Mouse (Mus musculus): ENCODE measurements around the gene Hmgb2. TPM values are rescaled to one million over a fixed set of nuclear protein-coding genes. Genes with fewer than 3 reads are reported as not detected.

The Hmgb2 gene
- polyA plus RNA-seq, 1 experiment from 2014 or later: 404 TPM

GRCm38 (mm10) chr8:57563726-57564125 lies 52.0 kb downstream of the Hmgb2 start:
- ATAC-seq (ENCODE audit: low read depth): no peak
- WGBS (ENCODE audit: insufficient replicate concordance): 83% methylated on average over 15 of the region's 15 CpGs

GRCm38 (mm10) chr8:57565039-57565438 lies 53.3 kb downstream of the Hmgb2 start:
- Histone ChIP-seq H3K27ac (no peak overlapping the region), H3K4me3 (replicated peaks) (no peak overlapping the region), H3K9ac (no peak overlapping the region), H3K27me3 (no peaks in the 10 kb centered on the region), H3K4me1 (replicated peaks) (no peaks in the 10 kb centered on the region), H3K9me3 (replicated peaks) (no peaks in the 10 kb centered on the region), H3K4me2 (no peak overlapping the region), H3K36me3 (no peaks in the 10 kb centered on the region)
- DNase-seq: no peak
- whole genome bisulfite sequencing (ENCODE audit: insufficient replicate concordance): 73% methylated on average over 6 of the region's 6 CpGs
- no peak for ATAC-seq (ENCODE audit: low read depth)

More at GRCm38 (mm10) chr8:57563726-57564125, 52.0 kb downstream of the Hmgb2 start:
- no peaks in the 10 kb centered on the region for H3K36me3 ChIP-seq
- no peak overlapping the region for H3K27ac ChIP-seq
- H3K9ac ChIP-seq: no peak overlapping the region
- no peak overlapping the region for H3K4me3 ChIP-seq (replicated peaks)
- no peaks in the 10 kb centered on the region for H3K4me1 ChIP-seq (replicated peaks)
- no peaks in the 10 kb centered on the region for H3K9me3 ChIP-seq (replicated peaks)
- H3K4me2 ChIP-seq: no peak overlapping the region
- H3K27me3 ChIP-seq: no peaks in the 10 kb centered on the region
- no peak for DNase-seq

Other genes with a start within 250 kb of the Hmgb2 start
- gene Hand2, start 190.9 kb upstream of the Hmgb2 start, polyA plus RNA-seq (2015; fragmentation: Nextera tagmentation; extraction: Ambion mirVana): 0.79 and 0.81 TPM in 2 replicates
- 0.15 TPM in 1 of 2 replicates, not detected in the other for gene Scrg1, start 56.0 kb upstream of the Hmgb2 start, polyA plus RNA-seq (2015; fragmentation: Nextera tagmentation; extraction: Ambion mirVana)
- 14.5 and 14.7 TPM in 2 replicates for gene Sap30, start 24.0 kb upstream of the Hmgb2 start, polyA plus RNA-seq (2015; fragmentation: Nextera tagmentation; extraction: Ambion mirVana)
- gene Galnt7, start 141.1 kb downstream of the Hmgb2 start, polyA plus RNA-seq (2015; fragmentation: Nextera tagmentation; extraction: Ambion mirVana): 6.4 and 8.5 TPM in 2 replicates